ENCODE assay signal across 12 mouse cellular contexts in genomic region chr6:71227157-71227770, GRCm38 (mm10). TPM values are rescaled to one million over a fixed set of nuclear protein-coding genes. Genes with fewer than 3 reads are reported as not detected.
DNase-seq lines count a peak whose midpoint lies in the region; ATAC-seq and TF ChIP-seq lines count a peak whose summit lies in the region.
"Had no signal": no experiment of that assay in that cellular context is flagged by ENCODE, and none has a peak within 500 bp of the region (broad histone marks: within the 10 kb centered on the region; RNA-seq: fewer than 3 reads in every experiment).

No protein-coding gene starts in this region.

- H3K4me3 ChIP-seq in hindbrain, embryonic 11.5 days (ENCODE audit: low read depth, low read length): no peak overlapping the region
- H3K4me3 ChIP-seq in hindbrain, embryonic 16.5 days (ENCODE audit: low read length): no peak overlapping the region
- 0 out of 2 replicates have a peak overlapping the region, but pooled peaks have one; percentile 18 for H3K4me3 ChIP-seq in heart, embryonic 10.5 days
- H3K4me3 ChIP-seq: liver, embryonic 12.5 days; stomach, embryonic 15.5 days had no signal

- CTCF ChIA-PET in Patski (lab: Charles Lee): interaction anchor here (0.9 kb wide), 1 partner anchor 24 kb away, joined by 3 read pairs; no protein-coding TSS in a partner anchor

- 0 out of 2 replicates have a peak, but pooled peaks cover 4% of the 10 kb centered on the region for H3K4me1 ChIP-seq in hindbrain, embryonic 11.5 days (replicated peaks; ENCODE audit: control insufficient read depth, insufficient read depth, low read length)
- H3K4me1 ChIP-seq in hindbrain, embryonic 16.5 days (ENCODE audit: control insufficient read depth, insufficient read depth, low read depth, low read length): peaks cover 5% of the 10 kb centered on the region
- H3K4me1 ChIP-seq in heart, embryonic 10.5 days: peaks cover 31% of the 10 kb centered on the region
- H3K4me1 ChIP-seq: liver, embryonic 12.5 days; stomach, embryonic 15.5 days had no signal

- H3K9ac ChIP-seq in hindbrain, embryonic 11.5 days (ENCODE audit: low read depth, low read length): no peak overlapping the region
- H3K9ac ChIP-seq in hindbrain, embryonic 16.5 days (ENCODE audit: low read depth, low read length): no peak overlapping the region
- H3K9ac ChIP-seq: liver, embryonic 12.5 days; stomach, embryonic 15.5 days had no signal

- 0 out of 2 replicates have a peak overlapping the region, but pooled peaks have one; percentile 10 for H3K27ac ChIP-seq in hindbrain, embryonic 11.5 days (ENCODE audit: low read depth, low read length)
- no peak overlapping the region for H3K27ac ChIP-seq in hindbrain, embryonic 16.5 days (ENCODE audit: low read depth, low read length)
- H3K27ac ChIP-seq in heart, embryonic 10.5 days: peak overlapping the region; percentile 84
- H3K27ac ChIP-seq: liver, embryonic 12.5 days; stomach, embryonic 15.5 days had no signal

- TF ChIP-seq CTCF in Patski (IDR thresholded peaks at IDR 0.05): no peak

- no peaks in the 10 kb centered on the region for H3K36me3 ChIP-seq in hindbrain, embryonic 11.5 days (ENCODE audit: control insufficient read depth, insufficient read depth, low read length)
- no peaks in the 10 kb centered on the region for H3K36me3 ChIP-seq in hindbrain, embryonic 16.5 days (ENCODE audit: control insufficient read depth, insufficient read depth, low read length)
- H3K36me3 ChIP-seq in heart, embryonic 10.5 days: peaks cover 27% of the 10 kb centered on the region
- H3K36me3 ChIP-seq: liver, embryonic 12.5 days; stomach, embryonic 15.5 days had no signal

- no peaks in the 10 kb centered on the region for H3K9me3 ChIP-seq in hindbrain, embryonic 11.5 days (ENCODE audit: control insufficient read depth, low read length)
- no peaks in the 10 kb centered on the region for H3K9me3 ChIP-seq in hindbrain, embryonic 16.5 days (ENCODE audit: control insufficient read depth, low read length)
- H3K9me3 ChIP-seq in heart, embryonic 10.5 days: no peaks in the 10 kb centered on the region
- H3K9me3 ChIP-seq: liver, embryonic 12.5 days; stomach, embryonic 15.5 days had no signal

- H3K4me2 ChIP-seq in hindbrain, embryonic 11.5 days (replicated peaks; ENCODE audit: low read depth, low read length): no peak overlapping the region
- H3K4me2 ChIP-seq in hindbrain, embryonic 16.5 days (ENCODE audit: low read length): no peak overlapping the region
- H3K4me2 ChIP-seq: liver, embryonic 12.5 days; stomach, embryonic 15.5 days had no signal

- WGBS in hindbrain, embryonic 11.5 days: 5% methylated on average over 7 of the region's 7 CpGs
- 3% methylated on average over 7 of the region's 7 CpGs for WGBS in hindbrain, embryonic 16.5 days
- 4% methylated on average over 7 of the region's 7 CpGs for WGBS in heart, embryonic 10.5 days

- H3K27me3 ChIP-seq in hindbrain, embryonic 11.5 days (ENCODE audit: control insufficient read depth, insufficient read depth, low read length): no peaks in the 10 kb centered on the region
- no peaks in the 10 kb centered on the region for H3K27me3 ChIP-seq in hindbrain, embryonic 16.5 days (replicated peaks; ENCODE audit: control insufficient read depth, insufficient read depth, low read length)
- no peaks in the 10 kb centered on the region for H3K27me3 ChIP-seq in Patski
- H3K27me3 ChIP-seq in heart, embryonic 10.5 days (ENCODE audit: insufficient read depth, poor library complexity, severe bottlenecking): no peaks in the 10 kb centered on the region
- H3K27me3 ChIP-seq: CH12.LX; liver, embryonic 12.5 days; stomach, embryonic 15.5 days had no signal

- peak; percentile 33 for DNase-seq in hindbrain, embryonic 11.5 days (ENCODE audit: low spot score)
- DNase-seq in Patski (ENCODE audit: low read depth, low spot score): no peak
- peak; percentile 87 for DNase-seq in heart, embryonic 10.5 days (ENCODE audit: low spot score)
- peak; percentile 42 for DNase-seq in kidney, postnatal 14 days
- DNase-seq in adrenal gland, postnatal 36 days: no peak
- no peak for DNase-seq in adrenal gland, postnatal 10 days
- DNase-seq in urinary bladder, adult 2 months (ENCODE audit: low spot score): no peak

- in situ Hi-C loops in Patski (cut with MboI; ENCODE audit: low pct_unique_long_range_greater_than_20kb): no loop called here

- POLR2A ChIA-PET in Patski (lab: Charles Lee): no interaction called here

- ATAC-seq in hindbrain, embryonic 11.5 days (ENCODE audit: low FRiP score): peak; percentile 47; the same call in 1 of the 2 replicates
- no peak for ATAC-seq in hindbrain, embryonic 16.5 days
- ATAC-seq in Patski: peak; percentile 45
- ATAC-seq: liver, embryonic 12.5 days had no signal

RNA-seq across cellular contexts. Expression of gene Fabp1, which starts 27.6 kb away (rescaled TPM):
- not detected in 2 replicates for polyA plus RNA-seq in hindbrain, embryonic 11.5 days (2014; fragmentation: Nextera tagmentation; extraction: Ambion mirVana)
- not detected in 2 replicates for polyA plus RNA-seq in hindbrain, embryonic 16.5 days (2015; fragmentation: Nextera tagmentation; extraction: Ambion mirVana)
- polyA plus RNA-seq in Patski (2021): not detected
- polyA plus RNA-seq in heart, embryonic 10.5 days (2016; fragmentation: Nextera tagmentation; extraction: Ambion mirVana): 1.9 TPM in 1 of 2 replicates, not detected in the other
- 1 to 10 TPM in 1 of 2 experiments, not detected in 1; 1.9 TPM for total RNA-seq in adrenal gland, postnatal 36 days (2021)
- 100 to 1,000 TPM; 160 to 453 TPM for total RNA-seq in adrenal gland, postnatal 10 days (2021)
- 0.37 and 0.78 TPM in 2 replicates for polyA plus RNA-seq in urinary bladder, adult 2 months (2012; rRNA removed)
- total RNA-seq: CH12.LX; neutrophil, adult 5-6 weeks had no signal

RNA-seq across cellular contexts. Expression of gene Krcc1, which starts 44.2 kb away (rescaled TPM):
- polyA plus RNA-seq in hindbrain, embryonic 11.5 days (2014; fragmentation: Nextera tagmentation; extraction: Ambion mirVana): 37.9 and 38.5 TPM in 2 replicates
- 19.2 and 20.3 TPM in 2 replicates for polyA plus RNA-seq in hindbrain, embryonic 16.5 days (2015; fragmentation: Nextera tagmentation; extraction: Ambion mirVana)
- polyA plus RNA-seq in Patski (2021): 98.8 TPM
- 53.5 and 55.5 TPM in 2 replicates for polyA plus RNA-seq in heart, embryonic 10.5 days (2016; fragmentation: Nextera tagmentation; extraction: Ambion mirVana)
- 10 to 100 TPM; 67.3 to 81.1 TPM for total RNA-seq in adrenal gland, postnatal 36 days (2021)
- total RNA-seq in adrenal gland, postnatal 10 days (2021): 10 to 100 TPM; 69.7 to 76.0 TPM
- 55.8 and 60.0 TPM in 2 replicates for polyA plus RNA-seq in urinary bladder, adult 2 months (2012; rRNA removed)

Comparison
In these comparisons a context has a peak if more than half of its experiments do, and no peak if none do; other contexts are left out.
1. DNase-seq: peak in hindbrain, embryonic 11.5 days (single experiment), heart, embryonic 10.5 days (single experiment) and kidney, postnatal 14 days (single experiment); none in Patski (single experiment), adrenal gland, postnatal 36 days (0 of 2), adrenal gland, postnatal 10 days (single experiment) and urinary bladder, adult 2 months (single experiment).